Mouse (Mus musculus) left cerebral cortex, adult 2 months (tissue): Measurements from ENCODE around the gene Dscaml1. TPM values are rescaled to one million over a fixed set of nuclear protein-coding genes. Genes with fewer than 3 reads are reported as not detected.

ENCODE experiments used
- DNase-seq, 2 experiments: peaks; one replicate each; pipeline ENCODE4 v3.0.0; 2021 to 2022; ENCODE audit warnings: low spot score in 2 of 2, mixed read lengths in 1 of 2; ENCODE audit errors: extremely low spot score in 1 of 2
- H3K27ac ChIP-seq: fragments of 200-600 bp; 2 replicates; pipeline ENCODE4 v1.8.1; 2022
- H3K4me3 ChIP-seq: fragments of 200-600 bp; 2 replicates; pipeline ENCODE4 v1.8.1; 2022
- CTCF ChIP-seq: fragments of 200-600 bp; IDR thresholded peaks from 2 replicates; pipeline ENCODE4 v1.8.1; 2022; ENCODE audit warnings: antibody characterized with exemption, mild to moderate bottlenecking, moderate library complexity
- intact Hi-C: fragments of 180-260 bp; cut with DNase I; formaldehyde crosslinking; loops from one replicate; pipeline ENCODE4 v1.15.1; 2025
- long read RNA-seq, 2 experiments: library from polyadenylated mRNA; stranded (forward); transcript quantifications; one replicate each; pipeline ENCODE4 v2.0.0; 2021; ENCODE audit warnings: borderline mapping rate in 2 of 2
- total RNA-seq, 2 experiments: library from RNA; stranded (reverse); gene quantifications; 2 replicates each; pipeline ENCODE4 v1.2.3; 2021

Dscaml1 gene
- 10 to 100 TPM; 58.0 to 61.5 TPM for total RNA-seq
- long read RNA-seq, experiment 1, partial matches to known transcripts = 64 of 105 reads
- long read RNA-seq, experiment 1, other reads (novel, unspliced or antisense) = 41 of 105 reads
- long read RNA-seq, experiment 2, partial matches to known transcripts = 34 of 52 reads
- long read RNA-seq, experiment 2, other reads (novel, unspliced or antisense) = 18 of 52 reads

DNA sequence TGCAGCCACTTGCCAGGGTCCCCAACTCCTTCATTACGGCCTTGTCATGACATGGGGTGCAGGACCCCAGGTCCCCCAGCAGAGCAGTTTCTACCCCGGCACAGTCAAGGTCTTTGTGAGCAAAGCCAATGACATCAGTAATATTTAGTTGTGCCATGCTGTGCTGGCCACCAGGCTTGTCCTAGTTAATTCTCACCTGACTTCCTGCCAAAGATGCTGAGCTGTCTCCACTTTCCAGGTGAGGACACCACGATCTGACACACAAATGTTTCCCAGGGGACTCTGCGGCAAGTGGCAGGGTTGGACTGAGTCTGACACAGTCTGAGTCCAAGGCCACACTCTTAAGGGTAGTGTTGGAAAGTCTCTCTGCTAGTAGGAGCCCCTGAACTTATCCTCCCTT lies at the start of gene Dscaml1:
Gene Dscaml1 (plus strand): TSS at position 173 of the 400 bp plus-strand sequence.
- no peak for DNase-seq
- Histone ChIP-seq H3K27ac (no peak within 1 kb of the TSS), H3K4me3 (no peak within 1 kb of the TSS)
- intact Hi-C loops = no loop called here
- no peak for TF ChIP-seq CTCF

DNA sequence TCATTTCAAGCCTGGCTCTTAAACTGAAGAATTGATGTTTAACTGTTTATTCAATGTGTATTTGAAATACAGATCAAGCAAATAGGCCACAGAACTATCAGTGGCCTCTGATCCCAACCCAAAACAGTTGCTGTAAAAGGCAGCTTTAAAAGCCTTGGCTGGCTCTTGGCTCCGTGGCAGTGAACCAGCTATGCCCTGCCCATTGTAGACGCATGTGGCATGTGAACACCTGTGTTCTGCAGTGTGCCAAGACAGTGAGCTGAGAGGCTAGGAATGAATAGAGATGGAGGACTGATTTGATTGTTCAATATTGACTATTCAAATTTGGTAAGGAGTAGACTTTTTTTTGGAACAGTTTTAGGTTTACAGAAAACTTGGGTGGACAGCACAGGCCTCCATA lies 49.5 kb upstream of the Dscaml1 start:
- Histone ChIP-seq H3K4me3 (no peak overlapping the region), H3K27ac (no peak overlapping the region)
- DNase-seq = no peak
- intact Hi-C loops = no loop called here
- no peak for TF ChIP-seq CTCF

GRCm38 (mm10) chr9:45380411-45381251 lies 45.8 kb upstream of the Dscaml1 start:
- intact Hi-C loops = no loop called here
- no peak overlapping the region for H3K27ac ChIP-seq
- no peak for DNase-seq
- H3K4me3 ChIP-seq = no peak overlapping the region
- no peak for TF ChIP-seq CTCF

DNA sequence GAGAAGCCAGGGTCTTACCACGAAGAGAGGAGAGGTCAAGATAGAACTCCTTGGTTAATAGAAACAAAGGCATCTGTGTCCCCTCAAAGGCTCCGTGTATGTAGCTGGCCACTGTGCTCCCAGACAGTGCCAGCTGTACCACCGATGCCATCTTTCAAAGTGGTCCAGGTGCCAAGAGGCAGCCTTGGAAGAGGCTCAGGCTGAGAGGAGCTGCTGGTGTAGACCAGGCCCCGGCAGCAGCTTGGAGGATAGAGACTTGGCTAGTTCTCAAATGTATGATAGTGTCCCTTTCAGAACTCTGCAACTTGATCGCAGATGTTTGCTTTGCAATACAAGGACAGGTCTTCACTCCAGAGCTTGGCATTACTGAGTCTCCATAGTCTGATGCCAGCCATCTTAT lies 44.1 kb upstream of the Dscaml1 start:
- intact Hi-C loops = no loop called here
- no peak for DNase-seq
- H3K4me3 ChIP-seq = no peak overlapping the region
- peak overlapping the region; percentile 24; the same call in 1 of the 2 replicates for H3K27ac ChIP-seq
- TF ChIP-seq CTCF = no peak

- TF ChIP-seq CTCF = no peak
- H3K27ac ChIP-seq = no peak overlapping the region; the same call in 1 of the 2 replicates
- intact Hi-C loops = no loop called here
- no peak overlapping the region for H3K4me3 ChIP-seq
- DNase-seq = no peak
Observed at GRCm38 (mm10) chr9:45382834-45383233, 43.6 kb upstream of the Dscaml1 start.

GRCm38 (mm10) chr9:45383883-45384282 lies 42.5 kb upstream of the Dscaml1 start:
- intact Hi-C loops = no loop called here
- Histone ChIP-seq H3K4me3 (no peak overlapping the region), H3K27ac (no peak overlapping the region)
- no peak for TF ChIP-seq CTCF
- no peak for DNase-seq

- TF ChIP-seq CTCF = no peak; the same call in 1 of the 2 replicates
- H3K4me3 ChIP-seq = no peak overlapping the region
- H3K27ac ChIP-seq = no peak overlapping the region
- DNase-seq = no peak
- intact Hi-C loops = no loop called here
Observed at GRCm38 (mm10) chr9:45386698-45387097, 39.7 kb upstream of the Dscaml1 start.

- Histone ChIP-seq H3K27ac (no peak overlapping the region), H3K4me3 (no peak overlapping the region)
- peak; percentile 83 to 92 for DNase-seq
- peak; percentile 99 for TF ChIP-seq CTCF
- intact Hi-C loops = loop anchor here (1.0 to 2.0 kb wide), 3 partner anchors 43 to 168 kb away; no protein-coding TSS in a partner anchor
Observed at GRCm38 (mm10) chr9:45388385-45388994, 37.9 kb upstream of the Dscaml1 start.

DNA sequence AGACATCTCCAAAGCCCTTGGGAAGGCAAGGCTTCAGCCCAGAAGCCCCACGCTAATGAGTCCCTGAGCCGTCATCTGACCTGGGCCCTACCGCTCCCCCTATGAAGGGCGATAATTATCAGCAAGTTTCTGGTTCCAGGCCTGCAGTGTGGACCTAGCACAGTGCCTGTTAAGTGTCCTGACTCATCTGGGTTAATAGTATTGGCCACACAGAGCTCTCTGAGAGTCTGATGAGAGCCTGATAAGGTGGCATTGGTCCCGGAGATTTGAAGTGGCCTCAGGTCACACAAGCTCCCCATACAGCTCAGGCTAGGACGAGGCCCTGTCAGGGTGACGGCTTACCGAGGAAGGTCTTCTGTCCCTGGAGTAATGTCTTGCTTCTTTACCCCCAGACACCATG lies 36.8 kb upstream of the Dscaml1 start:
- TF ChIP-seq CTCF = no peak
- intact Hi-C loops = loop anchor here (2.0 kb wide), 1 partner anchor 169 kb away; no protein-coding TSS in a partner anchor
- H3K4me3 ChIP-seq = no peak overlapping the region
- no peak for DNase-seq
- H3K27ac ChIP-seq = no peak overlapping the region

- intact Hi-C loops = no loop called here
- no peak overlapping the region for H3K4me3 ChIP-seq
- TF ChIP-seq CTCF = no peak
- DNase-seq = no peak
- H3K27ac ChIP-seq = no peak overlapping the region
Observed at GRCm38 (mm10) chr9:45391299-45391698, 35.1 kb upstream of the Dscaml1 start.

DNA sequence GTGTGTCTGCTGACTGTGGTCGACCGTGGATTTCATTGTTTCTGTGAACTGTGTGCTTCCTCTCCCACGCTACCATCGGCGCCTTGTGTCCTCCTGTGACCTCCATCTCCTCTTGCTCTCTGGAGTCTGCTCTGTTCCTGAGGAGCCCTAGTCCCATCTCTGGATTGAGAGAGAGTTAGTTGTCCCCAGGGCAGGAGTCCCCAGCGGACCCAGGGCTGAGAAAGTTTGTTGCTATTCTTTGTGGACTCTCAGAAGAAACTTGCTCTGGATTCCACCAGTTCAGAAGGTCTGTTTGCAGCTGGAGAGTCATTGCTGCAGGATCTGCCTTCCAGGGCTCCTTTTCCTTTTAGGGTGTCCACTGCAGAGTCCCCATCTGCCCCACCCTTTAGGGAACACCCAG lies 31.2 kb upstream of the Dscaml1 start:
- no peak for DNase-seq
- intact Hi-C loops = no loop called here
- Histone ChIP-seq H3K27ac (no peak overlapping the region), H3K4me3 (no peak overlapping the region)
- no peak for TF ChIP-seq CTCF

DNA sequence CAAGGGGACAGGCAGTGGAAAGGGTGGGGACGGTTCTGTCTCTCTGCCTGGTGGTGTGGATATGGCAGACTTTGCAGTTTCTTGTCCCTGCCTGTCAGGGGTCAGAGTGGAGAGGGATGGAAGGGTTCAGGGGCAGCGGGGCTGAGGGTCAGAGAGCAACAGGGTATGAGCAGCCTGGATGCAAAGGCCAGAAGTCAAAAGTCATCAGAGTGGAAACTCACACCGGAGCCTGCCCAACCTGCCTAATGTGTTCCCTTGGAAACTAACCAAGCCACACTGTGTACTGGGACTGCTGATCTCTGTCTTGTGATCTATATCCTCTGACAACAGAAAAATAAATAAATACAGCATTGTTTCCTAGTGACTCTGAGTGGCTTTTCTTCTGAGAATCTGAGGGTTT lies 30.6 kb upstream of the Dscaml1 start:
- no peak for DNase-seq
- Histone ChIP-seq H3K4me3 (no peak overlapping the region), H3K27ac (no peak overlapping the region)
- no peak for TF ChIP-seq CTCF
- intact Hi-C loops = no loop called here
